8 mouse cellular contexts compared by ENCODE assay signal in genomic region chr15:96642436-96643405, GRCm38 (mm10). TPM values are rescaled to one million over a fixed set of nuclear protein-coding genes. Genes with fewer than 3 reads are reported as not detected.
A peak's percentile ranks its signal among the peaks of the same experiment; 100 is the strongest.
DNase-seq lines count a peak whose midpoint lies in the region; ATAC-seq and TF ChIP-seq lines count a peak whose summit lies in the region.

Gene Slc38a1, minus strand, starts transcription at chr15:96642913.

- H3K27ac ChIP-seq in liver, embryonic 14.5 days, result peak within 1 kb of the TSS; percentile 43
- H3K27ac ChIP-seq in stomach, postnatal 0 days (replicated peaks), result peak within 1 kb of the TSS; percentile 90

- TF ChIP-seq EP300 in liver, embryonic 14.5 days (IDR thresholded peaks at IDR 0.05; ENCODE audit: low read depth), result no peak
- TF ChIP-seq EP300 in stomach, postnatal 0 days (optimal IDR thresholded peaks at IDR 0.05), result no peak

- peak within 1 kb of the TSS; percentile 85 for H3K9ac ChIP-seq in liver, embryonic 14.5 days (replicated peaks)
- H3K9ac ChIP-seq in stomach, postnatal 0 days (ENCODE audit: low read length), result peak within 1 kb of the TSS; percentile 77

- H3K4me1 ChIP-seq in liver, embryonic 14.5 days (replicated peaks; ENCODE audit: control insufficient read depth in 2 of 2, insufficient read depth in 2 of 2, low read length in 1 of 2), result peaks cover 0 to 28% of the 10 kb centered on the region in 2 experiments; a peak in 2 of 4 replicates
- 0 out of 2 replicates have a peak, but pooled peaks cover 2% of the 10 kb centered on the region for H3K4me1 ChIP-seq in stomach, postnatal 0 days (replicated peaks; ENCODE audit: control insufficient read depth, insufficient read depth)

- no peak for TF ChIP-seq CTCF in liver, embryonic 14.5 days (IDR thresholded peaks at IDR 0.05; ENCODE audit: low read depth)
- TF ChIP-seq CTCF in stomach, postnatal 0 days (IDR thresholded peaks at IDR 0.05; ENCODE audit: low read depth), result no peak

- no peaks in the 10 kb centered on the region for H3K27me3 ChIP-seq in liver, embryonic 14.5 days (ENCODE audit: control insufficient read depth, insufficient read depth, low read length)
- H3K27me3 ChIP-seq in stomach, postnatal 0 days (ENCODE audit: control insufficient read depth, insufficient read depth, low read length), result no peaks in the 10 kb centered on the region

- no peaks in the 10 kb centered on the region for H3K36me3 ChIP-seq in liver, embryonic 14.5 days (replicated peaks; ENCODE audit: control insufficient read depth, insufficient read depth, low read depth)
- no peaks in the 10 kb centered on the region for H3K36me3 ChIP-seq in stomach, postnatal 0 days (ENCODE audit: control insufficient read depth, insufficient read depth, low read length)

- no peaks in the 10 kb centered on the region for H3K9me3 ChIP-seq in liver, embryonic 14.5 days (ENCODE audit: control insufficient read depth, low read length)
- no peaks in the 10 kb centered on the region for H3K9me3 ChIP-seq in stomach, postnatal 0 days (ENCODE audit: control insufficient read depth, low read length)

- peak within 1 kb of the TSS; percentile 83 to 84 for H3K4me3 ChIP-seq in liver, embryonic 14.5 days (ENCODE audit: insufficient read depth in 1 of 2, low read depth in 2 of 2, low read length in 2 of 2)
- H3K4me3 ChIP-seq in stomach, postnatal 0 days (ENCODE audit: low read depth, low read length), result peak within 1 kb of the TSS; percentile 66

- ATAC-seq in liver, embryonic 14.5 days (ENCODE audit: insufficient read depth), result peak; percentile 73
- ATAC-seq in stomach, postnatal 0 days (ENCODE audit: low FRiP score, low TSS enrichment), result peak; percentile 52

- peak within 1 kb of the TSS; percentile 98 for H3K4me2 ChIP-seq in liver, embryonic 14.5 days (ENCODE audit: low read depth)
- H3K4me2 ChIP-seq in stomach, postnatal 0 days (replicated peaks; ENCODE audit: low read depth), result peak within 1 kb of the TSS; percentile 95

- DNase-seq in A20 (ENCODE audit: low read depth, low spot score), result peak; percentile 87
- DNase-seq in adrenal gland, adult (ENCODE audit: inconsistent age in 2 of 2, low spot score in 1 of 2), result peak; percentile 50 to 76
- DNase-seq in embryo, embryonic 10 days (ENCODE audit: low spot score), result peak; percentile 87
- DNase-seq in heart, adult 18-20 months, result peak; percentile 33 to 60
- peak; percentile 56 for DNase-seq in kidney, postnatal 10 days
- peak in 1 of 3 experiments; percentile 37 for DNase-seq in liver, embryonic 14.5 days (ENCODE audit: low read depth in 3 of 3, low spot score in 3 of 3)
- DNase-seq in neural tube, embryonic 10.5 days (ENCODE audit: extremely low spot score, low spot score), result peak; percentile 89
- DNase-seq in stomach, postnatal 0 days (ENCODE audit: low spot score), result peak; percentile 65

- under 1% methylated on average over 70 of the region's 70 CpGs for WGBS in liver, embryonic 14.5 days (ENCODE audit: insufficient replicate concordance)
- WGBS in stomach, postnatal 0 days, result under 1% methylated on average over 65 of the region's 70 CpGs

RNA-seq across cellular contexts. Expression of gene Slc38a1, which starts in this region (rescaled TPM):
- 10 to 100 TPM in 1 of 2 experiments, 1 to 10 TPM in 1; 5.9 to 13.3 TPM for total RNA-seq in heart, adult 18-20 months (2021)
- 5.7 and 9.3 TPM in 2 replicates for polyA plus RNA-seq in liver, embryonic 14.5 days (2012; rRNA removed)
- 15.1 and 15.5 TPM in 2 replicates for polyA plus RNA-seq in liver, embryonic 14.5 days (2014; fragmentation: Nextera tagmentation; extraction: Ambion mirVana)
- polyA plus RNA-seq in stomach, postnatal 0 days (2015; fragmentation: Nextera tagmentation; extraction: Ambion mirVana), result 34.4 and 38.5 TPM in 2 replicates
